Mouse (Mus musculus) forebrain, embryonic 13.5 days (tissue): ENCODE measurements at regions not wholly inside any gene's neighbourhood (a gene's known extent, or its start where the extent isn't known, plus 50 kb on each side); places are given as distances from the start of the nearest gene placed in this dataset.

ENCODE experiments used
- ATAC-seq: fragments of 200-750 bp; cut with Nextera tagmentation; 2 replicates; pipeline ENCODE4 v1.8.0; 2017
- H3K27ac ChIP-seq: fragments of 300-500 bp; sonication (generic); 2 replicates; pipeline ENCODE4 v1.5.1; 2015; ENCODE audit warnings: inconsistent platforms, mild to moderate bottlenecking, moderate library complexity
- H3K27me3 ChIP-seq: fragments of 300-500 bp; sonication (generic); 2 replicates; pipeline ENCODE4 v1.6.1; 2015; ENCODE audit warnings: mild to moderate bottlenecking, inconsistent platforms
- H3K36me3 ChIP-seq: fragments of 300-500 bp; sonication (generic); 2 replicates; pipeline ENCODE4 v1.6.1; 2015; ENCODE audit warnings: mild to moderate bottlenecking, inconsistent platforms; ENCODE audit not compliant: poor library complexity, severe bottlenecking
- H3K4me1 ChIP-seq: fragments of 300-500 bp; sonication (generic); 2 replicates; pipeline ENCODE4 v1.6.1; 2015; ENCODE audit warnings: inconsistent platforms
- H3K4me2 ChIP-seq: fragments of 300-500 bp; sonication (generic); 2 replicates; pipeline ENCODE4 v1.6.1; 2015; ENCODE audit warnings: inconsistent platforms, mild to moderate bottlenecking, moderate library complexity
- H3K4me3 ChIP-seq: fragments of 300-500 bp; sonication (generic); 2 replicates; pipeline ENCODE4 v1.5.1; 2015; ENCODE audit warnings: mild to moderate bottlenecking, inconsistent platforms
- H3K9ac ChIP-seq: fragments of 300-500 bp; sonication (generic); 2 replicates; pipeline ENCODE4 v1.6.1; 2015; ENCODE audit warnings: mild to moderate bottlenecking, inconsistent platforms
- H3K9me3 ChIP-seq: fragments of 300-500 bp; sonication (generic); replicated peaks from 2 replicates; pipeline ENCODE4 v1.6.1; 2016; ENCODE audit warnings: inconsistent platforms
- WGBS: fragments of 180-500 bp; shearing (Covaris S2); methylation state at CpG from one replicate; pipeline ENCODE4 v1.1.7; 2015; 5-methylcytosine and 5-hydroxymethylcytosine counted together

DNA sequence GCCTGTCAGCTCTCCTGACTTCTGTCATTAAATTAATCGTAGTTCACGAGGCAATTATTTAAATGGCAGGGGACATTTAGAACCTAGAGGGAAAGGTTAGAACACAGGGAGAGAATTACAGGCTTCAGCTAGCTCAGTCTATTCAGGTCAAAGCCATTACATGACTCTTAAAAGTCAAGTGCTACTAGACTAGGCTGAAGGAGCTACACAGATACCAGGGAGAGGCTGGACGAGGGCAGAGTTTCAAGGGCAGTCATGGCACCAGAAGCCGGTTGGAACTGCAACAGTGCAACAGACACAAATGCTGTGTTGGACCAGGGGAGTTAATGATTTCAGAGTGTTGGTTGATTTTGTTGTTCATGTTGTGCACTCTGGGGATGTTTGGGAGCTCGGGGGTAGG, 254.5 kb downstream of the Hhipl2 start:
- H3K27me3 ChIP-seq = no peaks in the 10 kb centered on the region
- 81% methylated on average over 5 of the region's 5 CpGs for WGBS
- no peak for ATAC-seq
- H3K4me1 ChIP-seq = no peaks in the 10 kb centered on the region
- H3K4me3 ChIP-seq = no peak overlapping the region
- H3K9ac ChIP-seq = no peak overlapping the region
- no peak overlapping the region for H3K4me2 ChIP-seq
- H3K36me3 ChIP-seq = no peaks in the 10 kb centered on the region
- no peak overlapping the region for H3K27ac ChIP-seq
- no peaks in the 10 kb centered on the region for H3K9me3 ChIP-seq

DNA sequence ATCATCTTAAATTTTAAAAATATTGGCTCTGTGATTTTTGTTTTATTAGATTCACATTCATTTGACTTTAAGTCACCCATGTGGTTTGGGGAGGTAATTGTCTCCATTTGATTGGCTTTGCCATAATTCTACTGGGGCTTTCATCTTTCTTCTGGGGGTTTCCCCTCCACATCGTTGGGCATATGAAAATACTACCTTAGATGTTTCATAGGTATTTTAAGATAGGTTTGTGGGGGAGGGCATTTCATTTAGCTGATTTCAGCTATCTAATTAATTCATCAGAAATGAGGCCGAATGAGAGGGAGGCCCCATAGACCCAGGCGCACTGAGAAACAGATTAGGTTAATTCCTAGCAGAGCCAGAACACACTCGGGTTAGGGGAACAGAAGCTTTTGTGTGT, 259.6 kb downstream of the Hhipl2 start:
- no peak overlapping the region for H3K9ac ChIP-seq
- no peaks in the 10 kb centered on the region for H3K4me1 ChIP-seq
- 94% methylated on average over 4 of the region's 4 CpGs for WGBS
- no peak for ATAC-seq
- no peak overlapping the region for H3K4me3 ChIP-seq
- no peaks in the 10 kb centered on the region for H3K36me3 ChIP-seq
- H3K9me3 ChIP-seq = no peaks in the 10 kb centered on the region
- no peak overlapping the region for H3K4me2 ChIP-seq
- no peak overlapping the region for H3K27ac ChIP-seq
- H3K27me3 ChIP-seq = no peaks in the 10 kb centered on the region

GRCm38 (mm10) chr1:183679949-183680348, 261.9 kb downstream of the Hhipl2 start:
- no peaks in the 10 kb centered on the region for H3K9me3 ChIP-seq
- no peaks in the 10 kb centered on the region for H3K4me1 ChIP-seq
- no peak overlapping the region for H3K9ac ChIP-seq
- H3K27ac ChIP-seq = no peak overlapping the region
- no peaks in the 10 kb centered on the region for H3K36me3 ChIP-seq
- no peaks in the 10 kb centered on the region for H3K27me3 ChIP-seq
- no peak overlapping the region for H3K4me2 ChIP-seq
- peak; percentile 45; the same call in 1 of the 2 replicates for ATAC-seq
- 78% methylated on average over 11 of the region's 11 CpGs for WGBS
- H3K4me3 ChIP-seq = no peak overlapping the region

GRCm38 (mm10) chr1:183686056-183686455, 268.0 kb downstream of the Hhipl2 start:
- Histone ChIP-seq H3K4me1 (no peaks in the 10 kb centered on the region), H3K27me3 (no peaks in the 10 kb centered on the region), H3K27ac (no peak overlapping the region), H3K9me3 (no peaks in the 10 kb centered on the region), H3K4me3 (no peak overlapping the region), H3K36me3 (no peaks in the 10 kb centered on the region), H3K9ac (no peak overlapping the region), H3K4me2 (no peak overlapping the region)
- ATAC-seq = no peak
- 95% methylated on average over 5 of the region's 5 CpGs for WGBS

DNA sequence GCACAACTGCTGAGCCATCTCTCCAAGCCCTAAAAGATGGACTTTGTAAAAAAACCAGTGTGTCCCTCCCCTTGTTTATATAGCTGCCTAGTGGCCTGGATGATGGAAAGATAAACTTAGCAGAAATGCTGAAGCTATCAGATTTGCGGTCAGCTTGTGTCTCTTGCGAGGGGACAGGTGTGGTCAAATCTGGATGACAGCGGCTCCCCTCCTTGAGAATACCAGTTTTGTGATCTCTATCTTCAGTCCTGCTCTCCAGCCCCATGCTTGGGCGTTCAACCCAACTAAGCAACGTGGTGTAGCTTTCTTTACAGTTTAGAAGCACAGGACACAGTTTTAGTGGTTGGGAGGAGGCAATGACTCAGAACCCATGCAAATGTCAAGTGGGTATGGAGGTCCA, 274.7 kb downstream of the Hhipl2 start:
- H3K9ac ChIP-seq = no peak overlapping the region
- ATAC-seq = no peak
- H3K9me3 ChIP-seq = no peaks in the 10 kb centered on the region
- H3K36me3 ChIP-seq = no peaks in the 10 kb centered on the region
- WGBS = 88% methylated on average over 5 of the region's 5 CpGs
- H3K4me2 ChIP-seq = no peak overlapping the region
- no peaks in the 10 kb centered on the region for H3K27me3 ChIP-seq
- H3K4me3 ChIP-seq = no peak overlapping the region
- H3K4me1 ChIP-seq = no peaks in the 10 kb centered on the region
- no peak overlapping the region for H3K27ac ChIP-seq

DNA sequence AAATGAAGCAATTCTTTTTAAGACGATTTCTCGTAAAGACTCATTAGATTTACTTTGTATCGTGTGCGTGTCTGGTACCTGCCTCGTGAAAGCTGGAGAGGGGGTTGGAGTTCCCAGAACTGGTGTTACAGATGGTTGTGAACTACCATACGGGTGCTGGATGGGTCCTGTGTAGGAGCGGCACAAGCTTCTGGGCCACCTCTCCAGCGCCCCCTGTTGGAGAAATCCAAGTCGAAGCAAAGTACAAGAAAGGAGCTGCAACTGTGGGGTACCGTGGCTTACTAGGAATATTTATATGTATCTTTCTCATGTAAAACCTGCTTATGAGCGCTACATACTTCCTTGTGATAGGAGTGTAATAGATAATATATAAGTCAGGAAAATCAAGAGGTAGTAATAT, 281.3 kb downstream of the Hhipl2 start:
- Histone ChIP-seq H3K4me2 (no peak overlapping the region), H3K4me1 (no peaks in the 10 kb centered on the region), H3K27ac (no peak overlapping the region), H3K27me3 (no peaks in the 10 kb centered on the region), H3K4me3 (no peak overlapping the region), H3K36me3 (no peaks in the 10 kb centered on the region), H3K9ac (no peak overlapping the region), H3K9me3 (no peaks in the 10 kb centered on the region)
- no peak for ATAC-seq
- 83% methylated on average over 11 of the region's 11 CpGs for WGBS

GRCm38 (mm10) chr1:183702888-183703287, 284.9 kb downstream of the Hhipl2 start:
- Histone ChIP-seq H3K9me3 (no peaks in the 10 kb centered on the region), H3K4me2 (no peak overlapping the region), H3K4me1 (no peaks in the 10 kb centered on the region), H3K36me3 (no peaks in the 10 kb centered on the region), H3K27me3 (no peaks in the 10 kb centered on the region), H3K4me3 (no peak overlapping the region), H3K27ac (no peak overlapping the region), H3K9ac (no peak overlapping the region)
- WGBS = 93% methylated on average over 2 of the region's 2 CpGs
- no peak for ATAC-seq

DNA sequence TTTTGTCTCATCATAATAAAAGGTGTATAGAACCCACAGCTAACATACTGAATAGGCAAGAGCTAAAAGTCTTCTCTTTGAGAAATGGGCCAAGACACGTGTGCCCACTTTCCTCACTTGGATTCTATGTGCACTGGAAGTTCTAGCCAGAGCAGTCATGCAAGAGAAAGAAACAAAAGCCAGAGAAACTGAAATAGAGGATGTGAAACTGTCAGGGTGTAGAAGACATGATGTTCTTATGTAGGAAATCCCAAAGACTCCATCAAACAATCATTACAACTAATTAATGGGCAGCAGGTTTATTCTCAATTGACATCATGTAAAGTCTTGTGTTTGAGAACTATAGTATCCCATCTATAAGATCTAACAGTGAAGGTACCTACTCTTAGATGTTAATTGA, 294.9 kb downstream of the Hhipl2 start:
- H3K9me3 ChIP-seq = no peaks in the 10 kb centered on the region; the same call in 1 of the 2 replicates
- H3K4me3 ChIP-seq = no peak overlapping the region
- H3K9ac ChIP-seq = no peak overlapping the region
- H3K4me1 ChIP-seq = no peaks in the 10 kb centered on the region
- no peak overlapping the region for H3K27ac ChIP-seq
- H3K36me3 ChIP-seq = no peaks in the 10 kb centered on the region
- no peak for ATAC-seq
- no peaks in the 10 kb centered on the region for H3K27me3 ChIP-seq
- WGBS = 79% methylated on average over 1 of the region's 1 CpGs
- no peak overlapping the region for H3K4me2 ChIP-seq

DNA sequence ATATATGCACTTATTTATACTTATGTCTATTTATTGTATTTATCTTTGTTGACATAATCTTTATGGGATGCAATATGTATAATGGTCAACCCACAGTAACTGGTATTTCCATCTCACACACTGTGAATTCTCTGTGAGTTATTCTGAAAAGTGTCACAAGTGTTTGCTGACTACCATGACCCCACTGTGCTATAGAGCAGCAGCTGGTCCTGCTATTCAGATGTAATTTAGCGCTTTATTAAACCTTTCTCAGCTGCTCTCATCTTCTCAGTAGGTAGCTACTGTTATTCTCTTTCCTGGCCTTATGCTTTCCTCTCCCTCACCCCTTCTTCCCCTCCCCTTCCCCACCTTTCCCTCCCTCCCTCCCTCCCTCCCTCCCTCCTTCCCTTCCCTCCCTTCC, 296.0 kb upstream of the Dusp10 start:
- no peak overlapping the region for H3K27ac ChIP-seq
- H3K4me2 ChIP-seq = no peak overlapping the region
- 71% methylated on average over 1 of the region's 1 CpGs for WGBS
- H3K9ac ChIP-seq = no peak overlapping the region
- no peaks in the 10 kb centered on the region for H3K27me3 ChIP-seq
- H3K9me3 ChIP-seq = no peaks in the 10 kb centered on the region
- no peak for ATAC-seq
- no peak overlapping the region for H3K4me3 ChIP-seq
- H3K4me1 ChIP-seq = no peaks in the 10 kb centered on the region
- no peaks in the 10 kb centered on the region for H3K36me3 ChIP-seq

GRCm38 (mm10) chr1:183749126-183749525, 264.0 kb upstream of the Dusp10 start:
- no peak for ATAC-seq
- Histone ChIP-seq H3K9me3 (no peaks in the 10 kb centered on the region), H3K27ac (no peak overlapping the region), H3K4me1 (no peaks in the 10 kb centered on the region), H3K36me3 (no peaks in the 10 kb centered on the region), H3K9ac (no peak overlapping the region), H3K4me2 (no peak overlapping the region), H3K27me3 (no peaks in the 10 kb centered on the region), H3K4me3 (no peak overlapping the region)
- 92% methylated on average over 2 of the region's 2 CpGs for WGBS

DNA sequence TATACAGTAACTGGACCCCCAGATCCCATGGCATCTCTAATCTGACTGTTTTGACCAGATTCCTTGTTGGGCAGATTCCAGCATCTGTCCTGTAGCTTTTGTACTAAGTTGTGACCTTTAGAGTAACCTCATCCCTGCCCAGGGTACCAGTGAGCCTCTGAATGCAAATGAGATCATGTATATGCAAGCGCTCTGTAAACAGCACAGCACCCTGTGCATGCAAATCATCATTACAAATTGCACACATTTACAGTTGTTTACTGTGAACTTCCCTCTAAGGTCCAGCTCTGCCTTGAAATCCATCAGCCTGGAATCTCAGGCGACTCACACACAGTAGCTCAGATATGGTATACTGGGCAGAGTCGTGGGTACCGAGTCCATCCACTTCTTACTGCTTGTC, 258.6 kb upstream of the Dusp10 start:
- Histone ChIP-seq H3K9me3 (no peaks in the 10 kb centered on the region), H3K36me3 (no peaks in the 10 kb centered on the region), H3K27ac (no peak overlapping the region), H3K4me3 (no peak overlapping the region), H3K4me1 (peaks cover 6% of the 10 kb centered on the region; the same call in 1 of the 2 replicates), H3K4me2 (no peak overlapping the region), H3K9ac (no peak overlapping the region), H3K27me3 (no peaks in the 10 kb centered on the region)
- peak; percentile 68 for ATAC-seq
- 77% methylated on average over 4 of the region's 4 CpGs for WGBS

DNA sequence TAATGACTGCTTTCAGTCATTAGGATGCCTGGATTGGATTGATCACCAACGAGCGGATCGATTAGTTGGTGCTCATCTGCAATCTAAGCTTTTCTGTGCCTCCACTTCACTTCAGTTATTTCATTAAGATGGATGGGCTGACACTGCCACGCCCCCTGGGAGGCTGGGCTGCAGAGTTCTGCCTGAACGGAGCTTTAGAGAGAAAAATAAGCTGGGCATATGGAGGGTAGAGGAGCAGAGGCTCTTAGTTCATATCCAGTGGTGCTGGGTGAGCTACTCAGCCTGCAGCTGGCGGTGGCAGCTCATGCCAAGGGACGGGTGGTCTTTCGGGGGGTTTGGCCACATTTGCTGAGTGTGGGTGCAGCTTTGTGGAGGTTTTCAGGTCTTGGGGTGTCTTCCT, 256.4 kb upstream of the Dusp10 start:
- no peaks in the 10 kb centered on the region for H3K36me3 ChIP-seq
- no peak overlapping the region for H3K27ac ChIP-seq
- no peaks in the 10 kb centered on the region for H3K27me3 ChIP-seq
- WGBS = 82% methylated on average over 8 of the region's 8 CpGs
- peaks cover 6% of the 10 kb centered on the region; the same call in 1 of the 2 replicates for H3K4me1 ChIP-seq
- no peak overlapping the region for H3K4me3 ChIP-seq
- H3K9me3 ChIP-seq = no peaks in the 10 kb centered on the region
- no peak overlapping the region for H3K9ac ChIP-seq
- ATAC-seq = no peak
- no peak overlapping the region for H3K4me2 ChIP-seq

- Histone ChIP-seq H3K27ac (no peak overlapping the region), H3K9me3 (no peaks in the 10 kb centered on the region), H3K9ac (no peak overlapping the region), H3K4me1 (no peaks in the 10 kb centered on the region; the same call in 1 of the 2 replicates), H3K4me3 (no peak overlapping the region), H3K36me3 (no peaks in the 10 kb centered on the region), H3K27me3 (no peaks in the 10 kb centered on the region), H3K4me2 (no peak overlapping the region)
- ATAC-seq = no peak
- WGBS = 63% methylated on average over 11 of the region's 11 CpGs
Measured at GRCm38 (mm10) chr1:183763864-183764726, 249.0 kb upstream of the Dusp10 start.
